Mouse (Mus musculus) bone marrow, adult 2 months (tissue): ENCODE results near the gene Dcaf11.

Experiments used
- CTCF ChIP-seq: fragments of 200-500 bp; IDR thresholded peaks from 2 replicates; pipeline ENCODE4 v1.5.1; 2011; ENCODE audit warnings: low read length, control low read depth; ENCODE audit not compliant: control insufficient read depth, insufficient read depth
- POLR2A ChIP-seq: fragments of 200-500 bp; IDR thresholded peaks from 2 replicates; pipeline ENCODE4 v1.6.1; 2011; ENCODE audit warnings: low read depth, mild to moderate bottlenecking, control low read depth, low read length, borderline replicate concordance; ENCODE audit not compliant: control insufficient read depth

DNA sequence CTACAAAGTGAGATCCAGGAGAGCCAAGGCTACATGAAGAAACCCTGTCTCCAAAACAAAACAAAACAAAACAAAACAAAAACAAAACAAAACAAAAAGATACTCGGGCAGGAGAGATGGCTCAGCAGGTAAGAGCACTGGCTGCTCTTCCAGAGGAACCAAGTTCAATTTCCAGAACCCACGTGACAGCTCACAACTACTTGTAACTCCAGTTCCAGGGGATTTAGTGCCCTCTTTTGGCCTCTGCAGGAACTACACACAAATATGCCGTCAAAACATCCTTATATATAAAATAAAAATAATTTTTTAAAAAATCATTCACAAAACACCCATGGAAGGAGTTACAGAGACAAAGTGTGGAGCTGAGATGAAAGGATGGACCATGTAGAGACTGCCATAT is 31.9 kb upstream of the Dcaf11 start:
- TF ChIP-seq CTCF, result no peak; the same call in 1 of the 2 replicates
- TF ChIP-seq POLR2A, result no peak
